Comparison of ENCODE assay signal across 10 mouse cellular contexts in the genomic region with DNA sequence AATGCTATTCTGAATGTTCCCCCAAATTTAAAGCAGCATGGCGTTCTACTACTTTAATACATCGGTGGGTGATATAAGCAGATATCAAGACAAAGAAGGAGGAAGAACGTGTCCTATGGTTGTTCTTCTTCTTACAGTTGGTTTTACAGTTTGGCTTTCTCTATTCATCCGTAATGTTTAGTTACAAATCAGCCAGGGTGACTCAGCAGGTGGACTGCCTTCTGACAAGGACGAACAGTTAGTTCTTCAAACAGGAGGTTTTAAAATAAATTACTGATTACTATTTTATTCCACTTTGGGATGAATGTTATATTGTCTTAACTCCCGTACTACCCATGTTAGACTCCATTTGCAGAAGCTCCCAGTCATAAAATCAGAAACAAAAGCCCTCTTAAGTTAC. TPM values are rescaled to one million over a fixed set of nuclear protein-coding genes. Genes with fewer than 3 reads are reported as not detected.
"Had no signal": no experiment of that assay in that cellular context is flagged by ENCODE, and none has a peak within 500 bp of the region (broad histone marks: within the 10 kb centered on the region; RNA-seq: fewer than 3 reads in every experiment).

No protein-coding gene starts in this region.

- DNase-seq: layer of hippocampus, adult 9-11 months; liver; lung, adult 18-20 months; lung, postnatal 10 days; lung, postnatal 4 days; midbrain, embryonic 14.5 days; thymus, adult 18-20 months; thymus, postnatal 36 days had no signal

RNA-seq across cellular contexts. Expression of gene Fam71d, which starts 54.9 kb away (rescaled TPM):
- total RNA-seq: megakaryocyte progenitor cell, adult 5-6 weeks; megakaryocyte-erythroid progenitor cell, adult 5-6 weeks had no signal
